Mouse (Mus musculus) pancreas, adult 10 weeks (tissue): ENCODE measurements around the gene Cldn15. TPM values are rescaled to one million over a fixed set of nuclear protein-coding genes. Genes with fewer than 3 reads are reported as not detected.

Experiments
- polyA plus RNA-seq: library from polyadenylated mRNA; stranded (reverse); fragments of 350-450 nt; fragmentation: Illumina TruSeq; extraction: RNeasy Lipid Tissue Mini Kit (QIAGEN cat#74804); gene quantifications from one replicate; pipeline ENCODE4 v1.2.3, GENCODE M21; 2015; ENCODE audit warnings: low read depth, low replicate concordance; ENCODE audit not compliant: insufficient read depth

Gene Cldn15
- polyA plus RNA-seq: 14.4 TPM

GRCm38 (mm10) chr5:136966331-136966730, at the start of gene Cldn15:
TSS of gene Cldn15 (plus strand) at chr5:136966616.

GRCm38 (mm10) chr5:136953015-136953414, 13.4 kb upstream of the Cldn15 start, which contains the start of gene Fis1:
TSS of gene Fis1 (plus strand) at chr5:136953275.

GRCm38 (mm10) chr5:136986695-136987137, 20.3 kb downstream of the Cldn15 start, which contains the start of gene Plod3:
TSS of gene Plod3 (plus strand) at chr5:136987019.

GRCm38 (mm10) chr5:136987934-136988271, 21.5 kb downstream of the Cldn15 start, which contains the start of gene Znhit1:
TSS of gene Znhit1 (minus strand) at chr5:136988021.

Other genes starting within 250 kb of the Cldn15 start
- not detected for gene Col26a1, start 83.4 kb upstream of the Cldn15 start, polyA plus RNA-seq
- 3.5 TPM for gene Ift22, start 58.5 kb upstream of the Cldn15 start, polyA plus RNA-seq
- 33.6 TPM for gene Fis1, start 13.3 kb upstream of the Cldn15 start, polyA plus RNA-seq
- 17.5 TPM for gene Plod3, start 20.4 kb downstream of the Cldn15 start, polyA plus RNA-seq
- 18.3 TPM for gene Znhit1, start 21.4 kb downstream of the Cldn15 start, polyA plus RNA-seq
- gene Vgf, start 59.8 kb downstream of the Cldn15 start, polyA plus RNA-seq: not detected
- 15.1 TPM for gene Ap1s1, start 79.5 kb downstream of the Cldn15 start, polyA plus RNA-seq
- 2.3 TPM for gene Serpine1, start 105.7 kb downstream of the Cldn15 start, polyA plus RNA-seq
- 5.6 TPM for gene Trim56, start 149.6 kb downstream of the Cldn15 start, polyA plus RNA-seq
- gene Muc3, start 182.7 kb downstream of the Cldn15 start, polyA plus RNA-seq: not detected
- not detected for gene Muc3a, start 245.8 kb downstream of the Cldn15 start, polyA plus RNA-seq